Comparison of ENCODE assay signal across 8 mouse cellular contexts in genomic region chr7:80057002-80057691, GRCm38 (mm10). TPM values are rescaled to one million over a fixed set of nuclear protein-coding genes. Genes with fewer than 3 reads are reported as not detected.
DNase-seq lines count a peak whose midpoint lies in the region; ATAC-seq lines count a peak whose summit lies in the region.

No protein-coding gene starts in this region.

- H3K9ac ChIP-seq in forebrain, embryonic 16.5 days (replicated peaks; ENCODE audit: low read depth, low read length), result no peak overlapping the region
- H3K9ac ChIP-seq in embryonic facial prominence, embryonic 14.5 days (ENCODE audit: low read depth, low read length), result no peak overlapping the region
- peak overlapping the region; percentile 3; the same call in 1 of the 2 replicates for H3K9ac ChIP-seq in lung, embryonic 15.5 days

- H3K36me3 ChIP-seq in forebrain, embryonic 10.5 days (replicated peaks), result peaks cover 36% of the 10 kb centered on the region
- H3K36me3 ChIP-seq in forebrain, embryonic 16.5 days (ENCODE audit: control insufficient read depth, insufficient read depth), result no peaks in the 10 kb centered on the region
- H3K36me3 ChIP-seq in embryonic facial prominence, embryonic 14.5 days (ENCODE audit: control insufficient read depth, insufficient read depth, low read length), result 0 out of 2 replicates have a peak, but pooled peaks cover 11% of the 10 kb centered on the region
- no peaks in the 10 kb centered on the region for H3K36me3 ChIP-seq in lung, embryonic 15.5 days

- H3K4me3 ChIP-seq in forebrain, embryonic 10.5 days, result peak overlapping the region; percentile 8; the same call in 1 of the 2 replicates
- H3K4me3 ChIP-seq in forebrain, embryonic 16.5 days (replicated peaks; ENCODE audit: low read length), result no peak overlapping the region
- no peak overlapping the region for H3K4me3 ChIP-seq in embryonic facial prominence, embryonic 14.5 days (ENCODE audit: low read depth, low read length)
- H3K4me3 ChIP-seq in lung, embryonic 15.5 days, result no peak overlapping the region

- H3K4me1 ChIP-seq in forebrain, embryonic 10.5 days, result peaks cover 76% of the 10 kb centered on the region
- peaks cover 29% of the 10 kb centered on the region for H3K4me1 ChIP-seq in forebrain, embryonic 16.5 days (replicated peaks; ENCODE audit: control insufficient read depth, insufficient read depth, low read length)
- H3K4me1 ChIP-seq in embryonic facial prominence, embryonic 14.5 days (ENCODE audit: control insufficient read depth, insufficient read depth, low read length), result peaks cover 33% of the 10 kb centered on the region
- H3K4me1 ChIP-seq in lung, embryonic 15.5 days, result peaks cover 77% of the 10 kb centered on the region

- WGBS in forebrain, embryonic 10.5 days, result 70% methylated on average over 4 of the region's 4 CpGs
- WGBS in forebrain, embryonic 16.5 days, result 75% methylated on average over 4 of the region's 4 CpGs
- whole genome bisulfite sequencing in embryonic facial prominence, embryonic 14.5 days, result 65% methylated on average over 4 of the region's 4 CpGs
- 33% methylated on average over 4 of the region's 4 CpGs for WGBS in lung, embryonic 15.5 days

- no peak for ATAC-seq in forebrain, embryonic 16.5 days
- ATAC-seq in embryonic facial prominence, embryonic 14.5 days (ENCODE audit: low read depth), result no peak
- peak; percentile 66 for ATAC-seq in lung, embryonic 15.5 days (ENCODE audit: borderline replicate concordance, extremely low read depth, low FRiP score, low TSS enrichment)
- no peak for ATAC-seq in cerebellum, adult (ENCODE audit: insufficient number of reproducible peaks, low FRiP score, low TSS enrichment)

- DNase-seq in forebrain, embryonic 10.5 days (ENCODE audit: extremely low spot score, low spot score), result no peak
- DNase-seq in embryonic facial prominence, embryonic 14.5 days (ENCODE audit: low spot score), result no peak
- peak; percentile 80 for DNase-seq in kidney, adult 18-20 months
- DNase-seq in yolk sac, embryonic 10.5 days (ENCODE audit: low spot score), result peak; percentile 90
- DNase-seq in right cerebral cortex, postnatal 14 days, result no peak

- no peaks in the 10 kb centered on the region for H3K27me3 ChIP-seq in forebrain, embryonic 10.5 days (ENCODE audit: poor library complexity, severe bottlenecking)
- H3K27me3 ChIP-seq in forebrain, embryonic 16.5 days (replicated peaks; ENCODE audit: control insufficient read depth, insufficient read depth, low read length), result no peaks in the 10 kb centered on the region
- no peaks in the 10 kb centered on the region for H3K27me3 ChIP-seq in embryonic facial prominence, embryonic 14.5 days (replicated peaks; ENCODE audit: control insufficient read depth, insufficient read depth, low read length)
- H3K27me3 ChIP-seq in lung, embryonic 15.5 days, result no peaks in the 10 kb centered on the region

- no peaks in the 10 kb centered on the region for H3K9me3 ChIP-seq in forebrain, embryonic 10.5 days
- no peaks in the 10 kb centered on the region for H3K9me3 ChIP-seq in forebrain, embryonic 16.5 days (ENCODE audit: control insufficient read depth, low read length)
- no peaks in the 10 kb centered on the region for H3K9me3 ChIP-seq in embryonic facial prominence, embryonic 14.5 days (ENCODE audit: control insufficient read depth, low read length)
- H3K9me3 ChIP-seq in lung, embryonic 15.5 days, result no peaks in the 10 kb centered on the region

- H3K4me2 ChIP-seq in forebrain, embryonic 16.5 days (ENCODE audit: low read length), result no peak overlapping the region
- H3K4me2 ChIP-seq in embryonic facial prominence, embryonic 14.5 days (ENCODE audit: low read depth, low read length), result no peak overlapping the region
- peak overlapping the region; percentile 51 for H3K4me2 ChIP-seq in lung, embryonic 15.5 days

- H3K27ac ChIP-seq in forebrain, embryonic 10.5 days, result peak overlapping the region; percentile 80
- H3K27ac ChIP-seq in forebrain, embryonic 16.5 days (ENCODE audit: low read length), result no peak overlapping the region; the same call in 1 of the 2 replicates
- H3K27ac ChIP-seq in embryonic facial prominence, embryonic 14.5 days (replicated peaks; ENCODE audit: low read depth, low read length), result peak overlapping the region; percentile 58
- peak overlapping the region; percentile 94 for H3K27ac ChIP-seq in lung, embryonic 15.5 days

RNA-seq across cellular contexts. Expression of gene Zfp710, which starts 32.5 kb away (rescaled TPM):
- 33.3 and 33.4 TPM in 2 replicates for polyA plus RNA-seq in forebrain, embryonic 10.5 days (2016; fragmentation: Nextera tagmentation; extraction: Ambion mirVana)
- 18.7 and 19.6 TPM in 2 replicates for polyA plus RNA-seq in forebrain, embryonic 16.5 days (2015; fragmentation: Nextera tagmentation; extraction: Ambion mirVana)
- polyA plus RNA-seq in embryonic facial prominence, embryonic 14.5 days (2014; fragmentation: Nextera tagmentation; extraction: Ambion mirVana), result 14.2 and 14.3 TPM in 2 replicates
- 15.5 and 17.6 TPM in 2 replicates for polyA plus RNA-seq in lung, embryonic 15.5 days (2015; fragmentation: Nextera tagmentation; extraction: Ambion mirVana)

RNA-seq across cellular contexts. Expression of gene Idh2, which starts 58.0 kb away (rescaled TPM):
- 462 and 476 TPM in 2 replicates for polyA plus RNA-seq in forebrain, embryonic 10.5 days (2016; fragmentation: Nextera tagmentation; extraction: Ambion mirVana)
- 286 and 298 TPM in 2 replicates for polyA plus RNA-seq in forebrain, embryonic 16.5 days (2015; fragmentation: Nextera tagmentation; extraction: Ambion mirVana)
- polyA plus RNA-seq in embryonic facial prominence, embryonic 14.5 days (2014; fragmentation: Nextera tagmentation; extraction: Ambion mirVana), result 565 and 594 TPM in 2 replicates
- 690 and 692 TPM in 2 replicates for polyA plus RNA-seq in lung, embryonic 15.5 days (2015; fragmentation: Nextera tagmentation; extraction: Ambion mirVana)

Comparison
In these comparisons a context has a peak if more than half of its experiments do, and no peak if none do; other contexts are left out.
1. DNase-seq: peak in kidney, adult 18-20 months (single experiment) and yolk sac, embryonic 10.5 days (single experiment); none in forebrain, embryonic 10.5 days (single experiment), embryonic facial prominence, embryonic 14.5 days (single experiment) and right cerebral cortex, postnatal 14 days (single experiment).